Mouse (Mus musculus): ENCODE measurements around the gene Tstd1. TPM values are rescaled to one million over a fixed set of nuclear protein-coding genes. Genes with fewer than 3 reads are reported as not detected.

Tstd1 gene
- polyA plus RNA-seq, 1 experiment from 2014 or later: 10.5 TPM

DNA sequence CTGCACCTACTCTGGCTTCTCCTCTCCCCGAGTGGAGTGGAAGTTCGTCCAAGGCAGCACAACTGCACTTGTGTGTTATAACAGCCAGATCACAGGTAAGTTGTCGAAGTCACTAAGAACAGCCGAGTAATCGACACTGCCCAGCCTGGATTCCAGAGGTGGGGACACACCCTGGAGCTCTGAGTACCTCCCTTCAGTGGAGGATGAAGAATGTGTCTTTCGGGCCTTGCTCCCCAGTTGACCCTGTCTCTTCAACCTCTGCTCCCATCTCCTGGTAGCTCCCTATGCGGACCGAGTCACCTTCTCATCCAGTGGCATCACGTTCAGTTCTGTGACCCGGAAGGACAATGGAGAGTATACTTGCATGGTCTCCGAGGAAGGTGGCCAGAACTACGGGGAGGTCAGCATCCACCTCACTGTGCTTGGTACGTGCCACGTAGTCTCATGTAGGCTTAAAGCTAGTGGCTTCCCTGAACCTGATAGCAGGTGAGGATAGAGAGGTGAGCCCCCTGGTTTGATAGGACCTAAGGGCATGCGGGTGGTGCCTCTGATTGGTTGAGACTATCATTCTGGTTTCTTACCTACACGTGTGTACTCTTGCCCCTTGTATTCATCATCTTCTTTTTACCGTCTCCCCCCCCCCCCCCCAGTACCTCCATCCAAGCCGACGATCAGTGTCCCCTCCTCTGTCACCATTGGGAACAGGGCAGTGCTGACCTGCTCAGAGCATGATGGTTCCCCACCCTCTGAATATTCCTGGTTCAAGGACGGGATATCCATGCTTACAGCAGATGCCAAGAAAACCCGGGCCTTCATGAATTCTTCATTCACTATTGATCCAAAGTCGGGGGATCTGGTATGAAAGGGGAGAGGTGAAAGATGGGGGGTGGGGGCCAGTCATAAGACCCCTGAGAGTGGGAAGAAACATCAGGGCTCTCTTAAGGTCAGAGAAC is 42.2 kb downstream of the Tstd1 start:
- no peak overlapping the region for H3K4me2 ChIP-seq (replicated peaks)
- ATAC-seq (ENCODE audit: low FRiP score, low read depth): no peak; the same call in 1 of the 2 replicates
- H3K36me3 ChIP-seq: no peaks in the 10 kb centered on the region
- peaks cover 12% of the 10 kb centered on the region for H3K4me1 ChIP-seq
- H3K9ac ChIP-seq (replicated peaks): no peak overlapping the region
- H3K4me3 ChIP-seq: no peak overlapping the region
- no peaks in the 10 kb centered on the region for H3K27me3 ChIP-seq
- WGBS: 93% methylated on average over 21 of the region's 22 CpGs
- H3K9me3 ChIP-seq: no peaks in the 10 kb centered on the region
- no peak overlapping the region for H3K27ac ChIP-seq (replicated peaks)

DNA sequence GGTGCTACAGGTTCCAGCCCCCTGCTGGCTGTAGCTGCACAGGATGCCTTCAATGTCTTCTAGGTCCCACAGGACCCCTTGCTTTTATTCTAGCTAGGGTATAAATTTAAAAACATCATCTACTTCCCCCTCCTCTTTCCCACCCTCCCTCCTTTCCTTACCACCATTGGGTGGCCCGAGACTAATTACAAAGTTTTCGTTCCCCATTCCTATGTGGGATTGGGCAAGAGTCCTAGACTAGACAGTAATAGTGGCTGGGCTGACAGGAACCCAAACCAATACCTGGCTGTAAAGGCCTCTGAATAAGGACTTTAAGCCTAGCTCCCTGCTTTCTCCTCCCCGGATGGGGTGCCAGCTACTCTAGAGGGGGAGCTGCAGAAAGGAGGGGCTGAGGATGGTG is 44.5 kb downstream of the Tstd1 start:
- H3K9me3 ChIP-seq: no peaks in the 10 kb centered on the region

DNA sequence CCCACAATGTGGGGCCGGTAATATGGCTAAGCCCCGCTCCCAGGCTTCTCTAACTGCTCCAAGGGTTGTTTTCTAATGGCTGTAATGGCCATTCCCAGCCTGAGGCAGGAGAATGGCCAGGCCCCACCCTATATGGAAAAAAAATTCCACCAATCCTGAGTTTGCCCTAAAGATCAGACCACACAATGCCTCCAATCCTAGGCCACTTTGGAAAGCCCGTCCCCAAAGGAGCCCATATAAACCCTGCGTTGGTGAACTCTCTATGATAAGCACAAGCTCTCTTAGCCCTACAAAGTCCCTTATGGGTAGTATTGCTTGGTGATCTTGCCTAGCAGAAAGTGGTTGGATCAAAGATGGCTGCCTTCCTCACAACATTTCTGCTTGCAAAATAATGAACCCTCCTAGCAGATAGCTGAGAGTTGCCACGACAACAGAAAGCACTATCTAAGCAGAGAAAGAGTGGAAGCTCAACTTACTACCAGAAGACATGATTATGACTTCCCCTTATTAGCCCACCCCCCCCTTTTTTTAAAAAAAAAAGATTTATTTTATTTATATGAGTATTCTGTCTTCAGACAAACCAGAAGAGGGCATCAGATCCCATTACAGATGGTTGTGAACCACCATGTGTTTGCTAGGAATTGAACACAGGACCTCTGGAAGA is 47.2 kb downstream of the Tstd1 start:
- H3K4me3 ChIP-seq: no peak overlapping the region
- no peak for ATAC-seq (ENCODE audit: low FRiP score, low read depth)
- H3K4me2 ChIP-seq (replicated peaks): no peak overlapping the region
- no peaks in the 10 kb centered on the region for H3K9me3 ChIP-seq
- H3K4me1 ChIP-seq: no peaks in the 10 kb centered on the region
- no peaks in the 10 kb centered on the region for H3K36me3 ChIP-seq
- no peak overlapping the region for H3K27ac ChIP-seq (replicated peaks)
- 92% methylated on average over 5 of the region's 5 CpGs for WGBS
- H3K27me3 ChIP-seq: no peaks in the 10 kb centered on the region; the same call in 1 of the 2 replicates
- no peak overlapping the region for H3K9ac ChIP-seq (replicated peaks)

More for the DNA sequence above, 44.5 kb downstream of the Tstd1 start:
- 90% methylated on average over 3 of the region's 3 CpGs for WGBS
- Histone ChIP-seq H3K9ac (replicated peaks) (no peak overlapping the region), H3K4me1 (peaks cover 12% of the 10 kb centered on the region), H3K4me3 (no peak overlapping the region), H3K36me3 (no peaks in the 10 kb centered on the region), H3K27me3 (no peaks in the 10 kb centered on the region), H3K4me2 (replicated peaks) (no peak overlapping the region), H3K27ac (replicated peaks) (no peak overlapping the region)
- no peak for ATAC-seq (ENCODE audit: low FRiP score, low read depth)

DNA sequence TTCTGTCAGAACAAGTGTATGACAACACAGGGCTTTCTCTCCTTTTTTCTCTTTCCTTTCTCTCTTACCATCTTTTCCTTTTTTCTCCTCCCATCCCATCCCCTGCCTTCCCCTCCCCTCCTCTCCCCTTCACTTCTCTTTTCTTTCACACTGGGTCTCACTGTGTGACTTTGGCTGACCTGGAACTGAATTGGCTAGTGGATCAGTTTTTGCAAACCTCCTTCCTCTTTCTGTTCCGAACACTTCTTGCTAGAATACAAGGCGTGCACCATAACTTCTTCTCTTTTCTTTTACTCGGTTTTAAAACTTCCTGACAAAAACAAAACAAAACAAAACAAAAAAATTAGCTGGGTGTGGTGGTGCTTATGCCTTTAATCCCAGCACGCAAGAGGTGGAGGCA is 47.9 kb downstream of the Tstd1 start:
- H3K9ac ChIP-seq (replicated peaks): no peak overlapping the region
- no peak for ATAC-seq (ENCODE audit: low FRiP score, low read depth)
- 88% methylated on average over 4 of the region's 4 CpGs for WGBS

DNA sequence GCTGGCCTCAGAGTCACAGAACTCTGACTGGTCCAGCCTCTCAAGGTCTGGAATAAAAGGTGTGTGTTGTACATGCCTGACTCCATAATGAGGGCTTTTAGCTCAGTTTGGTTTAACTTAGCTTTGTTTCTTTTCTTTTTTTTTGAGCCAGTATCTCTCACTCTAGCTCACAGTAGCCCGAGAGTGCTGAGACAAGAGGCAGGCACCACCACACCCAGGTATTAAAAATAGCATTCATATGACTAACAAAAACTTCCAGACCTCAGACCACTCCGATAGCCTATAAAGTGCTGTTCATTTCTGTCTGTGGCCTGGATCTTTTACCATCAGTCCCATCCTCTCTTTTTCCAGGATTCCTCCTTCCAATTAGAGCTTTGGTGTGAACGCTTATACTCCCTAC is 51.0 kb downstream of the Tstd1 start:
- no peak overlapping the region for H3K4me2 ChIP-seq (replicated peaks)
- no peak overlapping the region for H3K27ac ChIP-seq (replicated peaks)
- ATAC-seq (ENCODE audit: low FRiP score, low read depth): no peak
- H3K9ac ChIP-seq (replicated peaks): no peak overlapping the region
- no peak overlapping the region for H3K4me3 ChIP-seq
- no peaks in the 10 kb centered on the region for H3K9me3 ChIP-seq
- H3K27me3 ChIP-seq: no peaks in the 10 kb centered on the region; the same call in 1 of the 2 replicates
- 97% methylated on average over 3 of the region's 3 CpGs for WGBS
- no peaks in the 10 kb centered on the region for H3K4me1 ChIP-seq
- H3K36me3 ChIP-seq: no peaks in the 10 kb centered on the region

More for the DNA sequence above, 47.9 kb downstream of the Tstd1 start:
- Histone ChIP-seq H3K4me1 (no peaks in the 10 kb centered on the region), H3K36me3 (no peaks in the 10 kb centered on the region), H3K9me3 (no peaks in the 10 kb centered on the region), H3K4me2 (replicated peaks) (no peak overlapping the region), H3K4me3 (no peak overlapping the region), H3K27ac (replicated peaks) (no peak overlapping the region), H3K27me3 (no peaks in the 10 kb centered on the region; the same call in 1 of the 2 replicates)

Other genes starting within 250 kb of the Tstd1 start
- gene Pcp4l1, start 222.6 kb upstream of the Tstd1 start, polyA plus RNA-seq (2016; fragmentation: Nextera tagmentation; extraction: Ambion mirVana): 20.4 and 20.8 TPM in 2 replicates
- 0.11 and 0.47 TPM in 2 replicates for gene Nr1i3, start 204.9 kb upstream of the Tstd1 start, polyA plus RNA-seq (2016; fragmentation: Nextera tagmentation; extraction: Ambion mirVana)
- 28.5 and 33.4 TPM in 2 replicates for gene Tomm40l, start 196.4 kb upstream of the Tstd1 start, polyA plus RNA-seq (2016; fragmentation: Nextera tagmentation; extraction: Ambion mirVana)
- gene Apoa2, start 193.8 kb upstream of the Tstd1 start, polyA plus RNA-seq (2016; fragmentation: Nextera tagmentation; extraction: Ambion mirVana): 2.9 and 6.6 TPM in 2 replicates
- 22.3 and 28.4 TPM in 2 replicates for gene Fcer1g, start 184.5 kb upstream of the Tstd1 start, polyA plus RNA-seq (2016; fragmentation: Nextera tagmentation; extraction: Ambion mirVana)
- gene Adamts4, start 168.5 kb upstream of the Tstd1 start, polyA plus RNA-seq (2016; fragmentation: Nextera tagmentation; extraction: Ambion mirVana): 8.2 and 9.2 TPM in 2 replicates
- gene Ndufs2, start 167.5 kb upstream of the Tstd1 start, polyA plus RNA-seq (2016; fragmentation: Nextera tagmentation; extraction: Ambion mirVana): 224 and 226 TPM in 2 replicates
- 72.1 and 80.6 TPM in 2 replicates for gene B4galt3, start 148.5 kb upstream of the Tstd1 start, polyA plus RNA-seq (2016; fragmentation: Nextera tagmentation; extraction: Ambion mirVana)
- 61.4 and 61.5 TPM in 2 replicates for gene Ppox, start 137.7 kb upstream of the Tstd1 start, polyA plus RNA-seq (2016; fragmentation: Nextera tagmentation; extraction: Ambion mirVana)
- 113 and 119 TPM in 2 replicates for gene Usp21, start 130.9 kb upstream of the Tstd1 start, polyA plus RNA-seq (2016; fragmentation: Nextera tagmentation; extraction: Ambion mirVana)
- 106 TPM in 2 replicates for gene Ufc1, start 123.8 kb upstream of the Tstd1 start, polyA plus RNA-seq (2016; fragmentation: Nextera tagmentation; extraction: Ambion mirVana)
- 49.3 and 51.9 TPM in 2 replicates for gene Dedd, start 89.7 kb upstream of the Tstd1 start, polyA plus RNA-seq (2016; fragmentation: Nextera tagmentation; extraction: Ambion mirVana)
- gene Nit1, start 73.2 kb upstream of the Tstd1 start, polyA plus RNA-seq (2016; fragmentation: Nextera tagmentation; extraction: Ambion mirVana): 45.9 and 49.7 TPM in 2 replicates
- gene Pfdn2, start 73.2 kb upstream of the Tstd1 start, polyA plus RNA-seq (2016; fragmentation: Nextera tagmentation; extraction: Ambion mirVana): 140 and 149 TPM in 2 replicates
- 1.9 and 2.3 TPM in 2 replicates for gene Klhdc9, start 58.1 kb upstream of the Tstd1 start, polyA plus RNA-seq (2016; fragmentation: Nextera tagmentation; extraction: Ambion mirVana)
- gene Nectin4, start 48.8 kb upstream of the Tstd1 start, polyA plus RNA-seq (2016; fragmentation: Nextera tagmentation; extraction: Ambion mirVana): 0.88 and 1.4 TPM in 2 replicates
- 1.0 and 1.4 TPM in 2 replicates for gene Arhgap30, start 29.9 kb upstream of the Tstd1 start, polyA plus RNA-seq (2016; fragmentation: Nextera tagmentation; extraction: Ambion mirVana)
- gene Usf1, start 7.6 kb upstream of the Tstd1 start, polyA plus RNA-seq (2016; fragmentation: Nextera tagmentation; extraction: Ambion mirVana): 175 and 190 TPM in 2 replicates
- 10.1 and 12.4 TPM in 2 replicates for gene F11r, start 18.7 kb downstream of the Tstd1 start, polyA plus RNA-seq (2016; fragmentation: Nextera tagmentation; extraction: Ambion mirVana)
- gene Alyref2, start 84.6 kb downstream of the Tstd1 start, polyA plus RNA-seq (2016; fragmentation: Nextera tagmentation; extraction: Ambion mirVana): 19.0 and 21.8 TPM in 2 replicates
- gene Itln1, start 116.4 kb downstream of the Tstd1 start, polyA plus RNA-seq (2016; fragmentation: Nextera tagmentation; extraction: Ambion mirVana): not detected in 2 replicates
- not detected in 2 replicates for gene Cd244a, start 140.3 kb downstream of the Tstd1 start, polyA plus RNA-seq (2016; fragmentation: Nextera tagmentation; extraction: Ambion mirVana)
- gene Ly9, start 188.5 kb downstream of the Tstd1 start, polyA plus RNA-seq (2016; fragmentation: Nextera tagmentation; extraction: Ambion mirVana): 0.10 TPM in 1 of 2 replicates, not detected in the other
- gene Slamf7, start 234.2 kb downstream of the Tstd1 start, polyA plus RNA-seq (2016; fragmentation: Nextera tagmentation; extraction: Ambion mirVana): not detected in 2 replicates

Measured in midbrain, embryonic 12.5 days (tissue).